Mouse (Mus musculus) liver, embryonic 14.5 days (tissue): Measurements from ENCODE around the gene Arl14ep.

Experiments
- CTCF ChIP-seq: IDR thresholded peaks from 2 replicates; pipeline ENCODE4 v1.5.1; 2016; ENCODE audit warnings: antibody characterized with exemption, low read depth, control low read depth
- EP300 ChIP-seq: IDR thresholded peaks from 2 replicates; pipeline ENCODE4 v1.6.1; 2016; ENCODE audit warnings: antibody characterized with exemption, low read depth

GRCm38 (mm10) chr2:106984945-106985344 is 10.7 kb upstream of the Arl14ep start:
- TF ChIP-seq CTCF (no peak), EP300 (no peak)
